Comparison of ENCODE assay signal across 8 mouse cellular contexts in genomic region chr3:35931896-35932727, GRCm38 (mm10). TPM values are rescaled to one million over a fixed set of nuclear protein-coding genes. Genes with fewer than 3 reads are reported as not detected.
DNase-seq lines count a peak whose midpoint lies in the region; ATAC-seq lines count a peak whose summit lies in the region.

No protein-coding gene starts in this region.

- DNase-seq in R1 (ENCODE audit: low read depth, low spot score), result peak; percentile 68
- peak; percentile 64 for DNase-seq in gastrocnemius, postnatal 10 days
- DNase-seq in induced T-regulatory cell, adult 2 months (ENCODE audit: low read depth), result peak; percentile 72
- peak; percentile 45 to 64 for DNase-seq in left cerebral cortex, postnatal 36 days (ENCODE audit: low spot score in 2 of 2)
- peak; percentile 40 for DNase-seq in right cerebral cortex, postnatal 14 days
- DNase-seq in urinary bladder, postnatal 36 days (ENCODE audit: low spot score in 2 of 2), result peak; percentile 49 to 54

- intact Hi-C loops in left cerebral cortex, postnatal 36 days (cut with DNase I), result loop anchor here (5.0 kb wide), 1 partner anchor 180 kb away; the partner anchor contains the start of gene Atp11b

- peak; percentile 45 for ATAC-seq in common myeloid progenitor, adult 5-6 weeks (replicated peaks; ENCODE audit: low read depth, poor library complexity, severe bottlenecking)
- peak; percentile 55 for ATAC-seq in megakaryocyte progenitor cell, adult 5-6 weeks (replicated peaks; ENCODE audit: poor library complexity)

RNA-seq across cellular contexts. Expression of gene Dcun1d1, which starts 5.1 kb away (rescaled TPM):
- total RNA-seq in common myeloid progenitor, adult 5-6 weeks (2017), result 226 and 326 TPM in 2 replicates
- 10 to 100 TPM; 75.4 to 78.0 TPM for total RNA-seq in gastrocnemius, postnatal 10 days (2021)
- 10 to 100 TPM; 65.6 to 73.5 TPM for total RNA-seq in left cerebral cortex, postnatal 36 days (2021)
- total RNA-seq in megakaryocyte progenitor cell, adult 5-6 weeks (2015), result 134 and 137 TPM in 2 replicates
- 145 and 219 TPM in 2 replicates for total RNA-seq in megakaryocyte progenitor cell, adult 5-6 weeks (2017)

Comparison
In these comparisons a context has a peak if more than half of its experiments do, and no peak if none do; other contexts are left out.
1. Peak in every context shown above with its lines: DNase-seq and ATAC-seq.